Mouse (Mus musculus) midbrain, embryonic 11.5 days (tissue): ENCODE results near the gene Enox1. TPM values are rescaled to one million over a fixed set of nuclear protein-coding genes. Genes with fewer than 3 reads are reported as not detected.

Experiments
- ATAC-seq: fragments of 200-750 bp; cut with Nextera tagmentation; 2 replicates; pipeline ENCODE4 v1.8.0; 2017; ENCODE audit warnings: moderate TSS enrichment, moderate library complexity; ENCODE audit not compliant: low FRiP score
- DNase-seq: peaks from one replicate; pipeline ENCODE4 v3.0.0; 2015; ENCODE audit warnings: low spot score; ENCODE audit errors: missing footprints
- H3K27ac ChIP-seq: fragments of 300-500 bp; sonication (generic); 2 replicates; pipeline ENCODE4 v1.5.1; 2014; ENCODE audit warnings: low read depth, low read length
- H3K27me3 ChIP-seq: fragments of 300-500 bp; sonication (generic); 2 replicates; pipeline ENCODE4 v1.6.1; 2014; ENCODE audit warnings: mild to moderate bottlenecking, low read length, moderate library complexity, mixed read lengths; ENCODE audit not compliant: control insufficient read depth, insufficient read depth
- H3K36me3 ChIP-seq: fragments of 300-500 bp; sonication (generic); 2 replicates; pipeline ENCODE4 v1.6.1; 2014; ENCODE audit warnings: mild to moderate bottlenecking, low read length, moderate library complexity, mixed read lengths; ENCODE audit not compliant: control insufficient read depth, insufficient read depth
- H3K4me1 ChIP-seq: fragments of 300-500 bp; sonication (generic); 2 replicates; pipeline ENCODE4 v1.6.1; 2014; ENCODE audit warnings: low read length; ENCODE audit not compliant: control insufficient read depth, insufficient read depth
- H3K4me2 ChIP-seq: fragments of 300-500 bp; sonication (generic); 2 replicates; pipeline ENCODE4 v1.6.1; 2014; ENCODE audit warnings: mild to moderate bottlenecking, moderate library complexity
- H3K4me3 ChIP-seq: fragments of 300-500 bp; sonication (generic); 2 replicates; pipeline ENCODE4 v1.5.1; 2014; ENCODE audit warnings: low read depth, low read length
- H3K9ac ChIP-seq: fragments of 300-500 bp; sonication (generic); 2 replicates; pipeline ENCODE4 v1.6.1; 2014; ENCODE audit warnings: low read length
- H3K9me3 ChIP-seq: fragments of 300-500 bp; sonication (generic); 2 replicates; pipeline ENCODE4 v1.6.1; 2016; ENCODE audit warnings: low read length; ENCODE audit not compliant: control insufficient read depth
- WGBS: fragments of 180-500 bp; shearing (Covaris S2); extraction: QIAGEN DNeasy Blood & Tissue Kit; methylation state at CpG from one replicate; pipeline ENCODE4 v1.1.7; 2014; 5-methylcytosine and 5-hydroxymethylcytosine counted together
- polyA plus RNA-seq: library from polyadenylated mRNA; unstranded; fragments of >200 nt; fragmentation: Nextera tagmentation; extraction: Ambion mirVana; gene quantifications from 2 replicates; pipeline ENCODE4 v1.2.1, GENCODE M21; 2014

Gene Enox1
- polyA plus RNA-seq, 1 experiment from 2014 or later = 12.8 TPM

- Histone ChIP-seq H3K9ac (no peak overlapping the region), H3K4me3 (no peak overlapping the region), H3K4me2 (no peak overlapping the region), H3K27me3 (no peaks in the 10 kb centered on the region), H3K4me1 (peaks cover 11% of the 10 kb centered on the region), H3K9me3 (no peaks in the 10 kb centered on the region), H3K36me3 (no peaks in the 10 kb centered on the region; the same call in 1 of the 2 replicates), H3K27ac (no peak overlapping the region)
- 83% methylated on average over 3 of the region's 3 CpGs for WGBS
- ATAC-seq (no peak), DNase-seq (no peak)
Measured at GRCm38 (mm10) chr14:77638616-77639015, 482.1 kb downstream of the Enox1 start.

- no peak for ATAC-seq
Measured at GRCm38 (mm10) chr14:77639586-77639985, 483.0 kb downstream of the Enox1 start.

GRCm38 (mm10) chr14:77642314-77642713 lies 485.8 kb downstream of the Enox1 start:
- Histone ChIP-seq H3K27ac (no peak overlapping the region), H3K36me3 (no peaks in the 10 kb centered on the region; the same call in 1 of the 2 replicates), H3K9me3 (no peaks in the 10 kb centered on the region), H3K9ac (no peak overlapping the region), H3K4me1 (no peaks in the 10 kb centered on the region), H3K4me2 (no peak overlapping the region), H3K4me3 (no peak overlapping the region), H3K27me3 (no peaks in the 10 kb centered on the region)
- WGBS = 70% methylated on average over 6 of the region's 6 CpGs
- ATAC-seq (no peak), DNase-seq (no peak)

More at GRCm38 (mm10) chr14:77639586-77639985, 483.0 kb downstream of the Enox1 start:
- Histone ChIP-seq H3K27ac (no peak overlapping the region), H3K9ac (no peak overlapping the region), H3K4me2 (no peak overlapping the region), H3K36me3 (no peaks in the 10 kb centered on the region; the same call in 1 of the 2 replicates), H3K4me1 (peaks cover 11% of the 10 kb centered on the region), H3K4me3 (no peak overlapping the region), H3K9me3 (no peaks in the 10 kb centered on the region), H3K27me3 (no peaks in the 10 kb centered on the region)
- no peak for DNase-seq
- WGBS = 66% methylated on average over 2 of the region's 2 CpGs

- Histone ChIP-seq H3K36me3 (no peaks in the 10 kb centered on the region), H3K9me3 (no peaks in the 10 kb centered on the region), H3K4me1 (no peaks in the 10 kb centered on the region), H3K4me3 (no peak overlapping the region), H3K9ac (no peak overlapping the region), H3K27me3 (no peaks in the 10 kb centered on the region), H3K27ac (no peak overlapping the region), H3K4me2 (no peak overlapping the region)
- DNase-seq (no peak), ATAC-seq (no peak)
- 81% methylated on average over 2 of the region's 2 CpGs for WGBS
Measured at GRCm38 (mm10) chr14:77646196-77646595, 489.6 kb downstream of the Enox1 start.

GRCm38 (mm10) chr14:77647017-77647416 lies 490.5 kb downstream of the Enox1 start:
- H3K27ac ChIP-seq = no peak overlapping the region
- no peak overlapping the region for H3K4me2 ChIP-seq
- ATAC-seq (no peak), DNase-seq (no peak)
- H3K4me1 ChIP-seq = no peaks in the 10 kb centered on the region
- H3K9me3 ChIP-seq = no peaks in the 10 kb centered on the region
- 96% methylated on average over 6 of the region's 6 CpGs for WGBS
- H3K4me3 ChIP-seq = no peak overlapping the region
- no peaks in the 10 kb centered on the region for H3K27me3 ChIP-seq
- no peak overlapping the region for H3K9ac ChIP-seq
- H3K36me3 ChIP-seq = no peaks in the 10 kb centered on the region

GRCm38 (mm10) chr14:77648305-77648704 lies 491.7 kb downstream of the Enox1 start:
- no peaks in the 10 kb centered on the region for H3K36me3 ChIP-seq
- H3K4me2 ChIP-seq = no peak overlapping the region
- H3K4me3 ChIP-seq = no peak overlapping the region
- H3K27ac ChIP-seq = no peak overlapping the region
- H3K27me3 ChIP-seq = no peaks in the 10 kb centered on the region
- H3K9me3 ChIP-seq = no peaks in the 10 kb centered on the region
- ATAC-seq (no peak), DNase-seq (no peak)
- H3K9ac ChIP-seq = no peak overlapping the region
- H3K4me1 ChIP-seq = 0 out of 2 replicates have a peak, but pooled peaks cover 3% of the 10 kb centered on the region
- WGBS = 67% methylated on average over 8 of the region's 8 CpGs

- no peaks in the 10 kb centered on the region for H3K9me3 ChIP-seq
- H3K36me3 ChIP-seq = no peaks in the 10 kb centered on the region
- H3K4me3 ChIP-seq = no peak overlapping the region
- H3K4me2 ChIP-seq = no peak overlapping the region
- no peaks in the 10 kb centered on the region for H3K4me1 ChIP-seq
- no peak for ATAC-seq
- 89% methylated on average over 4 of the region's 4 CpGs for WGBS
- no peak overlapping the region for H3K27ac ChIP-seq
- H3K27me3 ChIP-seq = no peaks in the 10 kb centered on the region
- no peak for DNase-seq
- no peak overlapping the region for H3K9ac ChIP-seq
Measured at GRCm38 (mm10) chr14:77658739-77659138, 502.2 kb downstream of the Enox1 start.

GRCm38 (mm10) chr14:77662273-77662672 lies 505.7 kb downstream of the Enox1 start:
- Histone ChIP-seq H3K36me3 (no peaks in the 10 kb centered on the region), H3K9me3 (no peaks in the 10 kb centered on the region), H3K4me1 (no peaks in the 10 kb centered on the region), H3K4me2 (no peak overlapping the region), H3K9ac (no peak overlapping the region), H3K27me3 (no peaks in the 10 kb centered on the region), H3K4me3 (no peak overlapping the region), H3K27ac (no peak overlapping the region)
- DNase-seq = no peak
- 87% methylated on average over 7 of the region's 7 CpGs for WGBS
- ATAC-seq = no peak

- no peak overlapping the region for H3K4me2 ChIP-seq
- H3K9me3 ChIP-seq = no peaks in the 10 kb centered on the region
- H3K27ac ChIP-seq = no peak overlapping the region
- DNase-seq (no peak), ATAC-seq (no peak)
- H3K27me3 ChIP-seq = no peaks in the 10 kb centered on the region
- no peak overlapping the region for H3K9ac ChIP-seq
- no peak overlapping the region for H3K4me3 ChIP-seq
- no peaks in the 10 kb centered on the region for H3K36me3 ChIP-seq
- H3K4me1 ChIP-seq = no peaks in the 10 kb centered on the region
- WGBS = 80% methylated on average over 8 of the region's 8 CpGs
Measured at GRCm38 (mm10) chr14:77662994-77663393, 506.4 kb downstream of the Enox1 start.

- Histone ChIP-seq H3K4me2 (no peak overlapping the region), H3K9ac (no peak overlapping the region), H3K4me1 (no peaks in the 10 kb centered on the region), H3K36me3 (no peaks in the 10 kb centered on the region), H3K27me3 (no peaks in the 10 kb centered on the region), H3K9me3 (no peaks in the 10 kb centered on the region), H3K27ac (no peak overlapping the region), H3K4me3 (no peak overlapping the region)
- DNase-seq = no peak
- WGBS = 77% methylated on average over 3 of the region's 3 CpGs
- no peak for ATAC-seq
Measured at GRCm38 (mm10) chr14:77668096-77668495, 511.5 kb downstream of the Enox1 start.
